Mouse (Mus musculus) heart, embryonic 10.5 days (tissue): ENCODE measurements at regions not wholly inside any gene's neighbourhood (a gene's known extent, or its start where the extent isn't known, plus 50 kb on each side); places are given as distances from the start of the nearest gene placed in this dataset.

Experiments used
- DNase-seq: peaks from one replicate; pipeline ENCODE4 v3.0.0-alpha.2; 2017; ENCODE audit warnings: low spot score
- H3K27ac ChIP-seq: fragments of 300-500 bp; sonication (generic); 2 replicates; pipeline ENCODE4 v1.5.1; 2016; ENCODE audit warnings: mild to moderate bottlenecking
- H3K27me3 ChIP-seq: fragments of 300-500 bp; sonication (generic); 2 replicates; pipeline ENCODE4 v1.6.1; 2016; ENCODE audit warnings: mild to moderate bottlenecking; ENCODE audit not compliant: poor library complexity, insufficient read depth, severe bottlenecking
- H3K36me3 ChIP-seq: fragments of 300-500 bp; sonication (generic); 2 replicates; pipeline ENCODE4 v1.6.1; 2016; ENCODE audit warnings: mild to moderate bottlenecking, moderate library complexity
- H3K4me1 ChIP-seq: fragments of 300-500 bp; sonication (generic); 2 replicates; pipeline ENCODE4 v1.6.1; 2016; ENCODE audit warnings: mild to moderate bottlenecking
- H3K4me3 ChIP-seq: fragments of 300-500 bp; sonication (generic); 2 replicates; pipeline ENCODE4 v1.5.1; 2016; ENCODE audit warnings: mild to moderate bottlenecking, moderate library complexity
- H3K9me3 ChIP-seq: fragments of 300-500 bp; sonication (generic); 2 replicates; pipeline ENCODE4 v1.6.1; 2016; ENCODE audit warnings: mild to moderate bottlenecking, moderate library complexity
- WGBS: fragments of 180-500 bp; shearing (Covaris S2); methylation state at CpG from one replicate; pipeline ENCODE4 v1.1.7; 2016; 5-methylcytosine and 5-hydroxymethylcytosine counted together

DNA sequence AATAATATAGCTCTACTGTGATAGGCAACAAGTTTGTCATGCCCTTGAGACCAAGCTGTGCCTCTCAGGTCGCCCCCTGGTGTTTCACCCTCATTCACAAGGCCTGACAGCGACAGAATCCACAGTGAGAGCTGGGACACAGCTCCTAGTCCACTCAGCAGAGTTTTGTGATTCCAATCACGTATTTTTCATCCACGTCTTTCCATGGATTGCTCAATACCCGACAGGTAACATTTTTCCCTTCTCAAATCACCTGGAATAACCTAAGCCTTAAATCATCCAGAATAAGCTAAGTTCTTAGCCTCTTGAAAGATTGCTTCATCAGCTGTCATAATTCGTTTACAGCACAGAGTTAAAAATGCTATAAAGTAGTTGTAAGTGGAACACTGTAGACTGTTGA is 211.3 kb downstream of the Ccdc91 start:
- Histone ChIP-seq H3K27ac (no peak overlapping the region), H3K27me3 (no peaks in the 10 kb centered on the region), H3K9me3 (no peaks in the 10 kb centered on the region), H3K36me3 (no peaks in the 10 kb centered on the region), H3K4me3 (no peak overlapping the region), H3K4me1 (no peaks in the 10 kb centered on the region)
- no peak for DNase-seq
- WGBS = 75% methylated on average over 6 of the region's 6 CpGs

DNA sequence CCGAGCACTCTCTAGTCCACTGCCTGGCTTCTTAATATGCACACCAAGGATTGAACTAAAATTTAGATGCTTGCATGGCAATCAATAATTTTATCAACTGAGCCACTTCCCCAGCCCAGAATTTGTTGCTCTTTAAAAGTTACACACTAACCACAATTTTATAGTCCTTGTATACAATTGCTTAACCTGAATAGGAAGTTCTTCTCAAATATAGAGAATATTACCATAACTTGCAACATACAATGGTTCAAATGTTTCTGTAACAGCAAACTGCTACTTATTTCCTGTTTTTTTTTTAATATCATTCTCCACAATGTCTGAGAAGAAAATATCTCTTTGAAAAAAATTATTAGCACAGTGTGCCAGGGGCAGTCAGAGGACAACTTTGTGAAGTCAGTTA is 222.6 kb downstream of the Ccdc91 start:
- 80% methylated on average over 1 of the region's 1 CpGs for WGBS
- Histone ChIP-seq H3K36me3 (no peaks in the 10 kb centered on the region), H3K27ac (no peak overlapping the region), H3K4me1 (no peaks in the 10 kb centered on the region), H3K27me3 (no peaks in the 10 kb centered on the region), H3K9me3 (no peaks in the 10 kb centered on the region), H3K4me3 (no peak overlapping the region)
- no peak for DNase-seq

DNA sequence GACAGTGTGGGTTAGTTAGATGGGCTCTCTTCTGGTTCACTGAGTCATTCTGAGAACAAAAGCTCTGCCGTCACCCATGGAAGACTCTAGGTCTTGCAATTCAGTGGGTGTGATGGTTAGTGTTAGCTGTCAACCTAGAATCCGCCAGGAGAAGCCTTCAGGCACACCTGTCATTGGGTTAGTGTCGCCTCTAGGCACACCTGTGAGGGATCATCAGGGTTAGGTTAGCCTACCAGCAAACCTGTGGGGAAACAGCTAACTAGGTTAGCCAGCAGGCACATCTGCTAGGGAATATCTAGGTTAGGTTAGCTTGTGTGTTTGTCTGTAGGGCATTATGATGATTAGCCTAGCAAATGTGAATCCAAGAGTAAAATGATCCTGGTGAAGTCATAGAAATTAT is 223.8 kb downstream of the Ccdc91 start:
- no peaks in the 10 kb centered on the region for H3K27me3 ChIP-seq
- H3K4me3 ChIP-seq = no peak overlapping the region
- no peaks in the 10 kb centered on the region for H3K9me3 ChIP-seq
- H3K27ac ChIP-seq = no peak overlapping the region
- DNase-seq = no peak
- no peaks in the 10 kb centered on the region for H3K36me3 ChIP-seq
- H3K4me1 ChIP-seq = peaks cover 5% of the 10 kb centered on the region; the same call in 1 of the 2 replicates
- 64% methylated on average over 3 of the region's 3 CpGs for WGBS

DNA sequence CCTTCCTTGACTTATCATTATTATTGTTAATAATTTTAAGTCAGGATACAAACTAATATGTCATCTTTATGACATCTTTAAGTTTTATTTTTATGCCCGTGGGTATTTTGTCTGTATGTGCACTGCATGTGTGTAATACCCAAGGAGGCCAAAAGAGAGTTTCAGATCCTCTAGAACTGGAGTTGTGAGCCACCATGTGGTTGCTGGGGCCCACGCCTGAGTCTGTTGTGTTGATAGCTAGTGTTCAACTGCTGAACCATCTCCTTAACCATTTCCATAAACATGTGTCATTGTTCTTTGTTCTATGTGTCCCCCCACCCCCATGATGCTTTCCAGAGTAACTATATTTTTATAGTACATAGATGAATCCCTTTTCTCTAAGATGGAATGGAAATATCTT is 225.0 kb downstream of the Ccdc91 start:
- Histone ChIP-seq H3K4me3 (no peak overlapping the region), H3K9me3 (no peaks in the 10 kb centered on the region), H3K36me3 (no peaks in the 10 kb centered on the region), H3K27me3 (no peaks in the 10 kb centered on the region), H3K27ac (no peak overlapping the region), H3K4me1 (peaks cover 5% of the 10 kb centered on the region; the same call in 1 of the 2 replicates)
- no peak for DNase-seq
- WGBS = 74% methylated on average over 2 of the region's 2 CpGs

DNA sequence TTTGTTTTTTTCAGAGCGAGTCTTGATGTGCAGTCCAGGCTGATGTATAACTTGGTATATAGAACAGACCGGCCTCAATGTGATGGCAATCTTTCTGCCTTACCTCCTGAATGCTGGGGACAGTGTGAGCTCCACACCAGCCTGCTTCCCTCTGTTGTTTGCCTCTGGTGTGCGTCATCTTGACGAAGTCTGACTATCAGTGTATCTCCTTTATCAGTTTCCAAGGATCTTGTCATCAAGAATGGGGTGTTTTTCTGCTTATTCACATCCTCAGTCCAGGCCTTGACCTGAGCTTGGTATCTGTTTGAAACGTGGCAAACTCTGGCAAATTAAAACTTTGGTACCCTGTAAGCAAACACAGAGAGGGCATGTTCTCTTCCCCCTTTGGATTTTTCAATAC is 226.3 kb downstream of the Ccdc91 start:
- Histone ChIP-seq H3K4me3 (no peak overlapping the region), H3K36me3 (no peaks in the 10 kb centered on the region), H3K27ac (no peak overlapping the region), H3K27me3 (no peaks in the 10 kb centered on the region), H3K4me1 (peaks cover 5% of the 10 kb centered on the region; the same call in 1 of the 2 replicates), H3K9me3 (no peaks in the 10 kb centered on the region)
- 55% methylated on average over 5 of the region's 5 CpGs for WGBS
- DNase-seq = no peak

DNA sequence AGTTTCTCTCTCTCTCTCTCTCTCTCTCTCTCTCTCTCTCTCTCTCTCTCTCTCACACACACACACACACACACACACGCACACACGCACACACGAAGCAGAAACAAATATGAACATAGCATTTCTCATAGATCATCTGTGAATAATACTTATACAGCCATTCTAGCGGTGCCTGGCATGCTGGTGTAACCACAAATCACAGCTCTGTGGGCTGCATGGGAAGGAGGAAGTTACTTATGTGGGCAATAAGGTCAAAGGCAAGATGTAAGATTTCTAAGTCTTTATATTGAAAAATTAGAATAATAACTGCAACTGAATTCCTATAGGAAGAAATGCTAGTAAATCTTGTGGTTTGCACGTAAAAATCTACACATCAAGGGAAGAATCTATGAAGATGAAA is 228.7 kb downstream of the Ccdc91 start:
- H3K36me3 ChIP-seq = no peaks in the 10 kb centered on the region
- no peak overlapping the region for H3K4me3 ChIP-seq
- no peak overlapping the region for H3K27ac ChIP-seq
- H3K9me3 ChIP-seq = no peaks in the 10 kb centered on the region
- DNase-seq = no peak
- peaks cover 5% of the 10 kb centered on the region; the same call in 1 of the 2 replicates for H3K4me1 ChIP-seq
- H3K27me3 ChIP-seq = no peaks in the 10 kb centered on the region
- 86% methylated on average over 5 of the region's 5 CpGs for WGBS

DNA sequence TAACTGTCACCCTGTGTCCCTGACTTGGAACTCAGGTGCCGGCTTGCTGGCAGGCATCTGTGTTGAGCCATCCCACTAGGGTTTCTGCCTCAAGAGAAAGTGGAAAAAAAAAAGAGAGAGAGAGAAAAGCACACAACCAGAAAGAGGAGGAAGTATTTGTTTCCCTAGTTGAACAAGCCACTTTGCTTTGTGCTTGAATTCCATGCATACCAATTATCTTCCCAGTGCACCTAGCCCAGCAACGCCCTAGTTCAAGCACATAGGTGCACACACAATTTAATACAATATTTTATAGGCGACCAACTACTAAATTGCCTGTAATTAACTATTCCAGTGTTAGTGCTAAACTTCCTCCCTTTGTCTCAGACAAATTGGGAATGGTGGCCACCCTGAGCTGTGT is 230.3 kb downstream of the Ccdc91 start:
- no peak for DNase-seq
- no peaks in the 10 kb centered on the region for H3K9me3 ChIP-seq

DNA sequence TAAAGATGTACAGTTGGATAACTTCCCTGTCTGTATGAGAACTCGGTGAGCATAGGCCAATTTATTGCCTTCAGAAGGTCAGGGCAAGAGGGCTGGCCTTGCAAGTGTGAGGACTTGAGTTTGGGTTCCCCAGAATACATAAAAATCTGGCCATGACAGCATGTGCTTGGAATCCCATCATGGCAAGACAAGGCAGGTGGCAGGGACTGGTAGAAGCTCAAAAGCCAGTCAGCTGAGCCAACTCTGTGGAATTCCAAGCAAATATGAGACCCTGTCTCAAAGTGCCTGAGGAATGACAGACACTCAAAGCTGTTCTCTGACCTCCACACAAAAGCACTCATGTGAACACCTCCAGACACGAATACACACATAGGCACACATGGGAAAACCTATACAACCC is 231.1 kb downstream of the Ccdc91 start:
- Histone ChIP-seq H3K27ac (no peak overlapping the region), H3K4me1 (peaks cover 5% of the 10 kb centered on the region; the same call in 1 of the 2 replicates), H3K4me3 (no peak overlapping the region), H3K27me3 (no peaks in the 10 kb centered on the region), H3K36me3 (no peaks in the 10 kb centered on the region), H3K9me3 (no peaks in the 10 kb centered on the region)
- WGBS = 82% methylated on average over 2 of the region's 2 CpGs
- DNase-seq = no peak

More for the DNA sequence above, 230.3 kb downstream of the Ccdc91 start:
- Histone ChIP-seq H3K27ac (no peak overlapping the region), H3K36me3 (no peaks in the 10 kb centered on the region), H3K4me1 (peaks cover 5% of the 10 kb centered on the region; the same call in 1 of the 2 replicates), H3K4me3 (no peak overlapping the region), H3K27me3 (no peaks in the 10 kb centered on the region)
- WGBS = 62% methylated on average over 3 of the region's 3 CpGs

DNA sequence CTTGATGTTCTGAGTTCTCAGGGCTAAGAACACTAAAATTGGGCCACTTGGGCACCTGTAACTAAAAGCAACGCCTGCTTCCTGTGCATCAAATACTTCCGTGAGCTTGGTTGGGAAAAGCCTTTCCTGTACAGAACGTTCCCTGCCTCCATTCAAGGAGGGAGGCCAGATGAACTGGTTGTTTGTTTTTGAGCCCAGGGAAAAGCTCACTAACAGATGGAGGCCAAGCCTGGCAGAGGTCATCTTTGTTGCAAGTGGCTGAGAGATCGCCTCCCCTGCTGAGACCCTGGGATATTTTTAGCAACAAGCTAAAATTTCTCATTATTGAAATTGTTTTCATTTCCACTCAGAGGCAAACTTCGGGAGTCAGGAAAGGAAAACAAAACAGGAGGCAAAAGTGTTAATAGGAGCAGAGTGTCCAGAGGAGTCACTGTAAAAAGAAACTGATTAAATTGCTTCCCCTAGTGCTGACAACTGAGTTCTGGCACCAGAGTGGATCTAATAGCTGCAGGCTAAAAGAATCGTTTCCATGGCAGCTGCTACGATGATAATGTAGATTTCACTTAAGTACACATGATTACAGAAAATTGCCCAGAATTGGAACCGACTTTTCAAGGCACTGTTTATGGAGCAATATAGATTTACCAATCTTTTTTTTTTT is 242.6 kb downstream of the Ccdc91 start:
- Histone ChIP-seq H3K9me3 (no peaks in the 10 kb centered on the region), H3K27me3 (no peaks in the 10 kb centered on the region), H3K4me1 (peaks cover 17% of the 10 kb centered on the region), H3K27ac (peak overlapping the region; percentile 23; the same call in 1 of the 2 replicates), H3K4me3 (no peak overlapping the region; the same call in 1 of the 2 replicates), H3K36me3 (no peaks in the 10 kb centered on the region)
- 20% methylated on average over 8 of the region's 8 CpGs for WGBS
- no peak for DNase-seq

DNA sequence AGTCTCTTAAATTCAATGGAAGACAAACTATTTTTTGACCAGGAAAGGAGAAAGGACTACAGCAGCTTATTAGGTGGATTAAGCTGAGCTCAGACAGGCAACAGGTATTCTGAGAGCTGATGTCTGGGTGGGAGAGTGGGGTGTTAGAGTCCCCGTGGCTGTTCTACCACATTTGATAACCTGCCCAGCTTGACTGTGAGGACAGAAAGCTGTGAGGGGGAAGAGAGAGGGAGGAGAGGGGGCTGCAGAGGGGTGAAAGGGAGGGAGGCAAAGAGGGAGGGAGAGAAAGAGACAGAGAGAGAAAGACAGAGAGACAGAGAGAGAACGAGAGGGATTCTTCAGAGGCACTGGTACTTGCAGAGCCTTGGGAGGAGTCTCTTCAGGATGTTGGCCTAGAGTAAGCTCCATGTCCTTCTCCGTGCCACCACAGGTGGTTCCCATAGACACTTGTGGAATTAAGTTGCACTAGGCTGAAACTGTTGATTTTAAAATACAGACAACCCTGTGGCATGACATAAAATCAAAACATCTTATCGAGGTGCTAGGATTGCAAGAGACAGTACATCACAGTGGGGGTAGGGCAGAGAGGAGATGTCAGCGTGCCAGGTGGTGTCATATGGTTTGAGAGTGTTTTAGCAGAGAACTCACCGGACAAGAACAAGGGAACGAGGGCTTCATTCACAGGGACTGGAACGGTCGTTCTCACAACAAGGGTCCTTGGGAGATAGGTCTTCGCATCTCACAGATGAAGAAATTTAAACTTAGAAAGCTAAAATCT is 243.3 kb downstream of the Ccdc91 start:
- Histone ChIP-seq H3K4me3 (no peak overlapping the region), H3K27ac (peak overlapping the region; percentile 60; the same call in 1 of the 2 replicates), H3K27me3 (no peaks in the 10 kb centered on the region), H3K4me1 (peaks cover 17% of the 10 kb centered on the region), H3K9me3 (no peaks in the 10 kb centered on the region), H3K36me3 (no peaks in the 10 kb centered on the region)
- 69% methylated on average over 10 of the region's 10 CpGs for WGBS
- DNase-seq = no peak

DNA sequence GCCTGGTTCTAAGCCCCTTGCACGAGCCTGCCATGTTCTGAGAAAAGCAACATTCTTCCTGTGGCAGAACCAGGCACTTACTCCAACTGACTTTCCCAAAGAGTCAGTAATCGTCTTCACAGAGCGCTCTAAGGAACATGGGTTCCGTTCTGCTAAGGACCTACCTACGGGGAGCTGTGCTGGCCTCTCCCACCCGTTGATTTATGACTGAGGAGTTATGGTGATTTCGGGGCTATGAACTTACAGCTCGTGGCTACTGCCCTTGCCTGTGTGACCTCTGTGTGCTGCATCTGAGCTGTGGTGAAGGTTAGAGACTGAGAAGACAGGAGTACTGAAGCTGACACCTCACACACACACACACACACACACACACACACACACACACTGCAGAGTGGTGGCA is 243.9 kb downstream of the Ccdc91 start:
- Histone ChIP-seq H3K4me1 (peaks cover 17% of the 10 kb centered on the region), H3K4me3 (no peak overlapping the region), H3K27ac (peak overlapping the region; percentile 42; the same call in 1 of the 2 replicates), H3K9me3 (no peaks in the 10 kb centered on the region), H3K36me3 (no peaks in the 10 kb centered on the region), H3K27me3 (no peaks in the 10 kb centered on the region)
- WGBS = 68% methylated on average over 8 of the region's 8 CpGs
- DNase-seq = no peak

DNA sequence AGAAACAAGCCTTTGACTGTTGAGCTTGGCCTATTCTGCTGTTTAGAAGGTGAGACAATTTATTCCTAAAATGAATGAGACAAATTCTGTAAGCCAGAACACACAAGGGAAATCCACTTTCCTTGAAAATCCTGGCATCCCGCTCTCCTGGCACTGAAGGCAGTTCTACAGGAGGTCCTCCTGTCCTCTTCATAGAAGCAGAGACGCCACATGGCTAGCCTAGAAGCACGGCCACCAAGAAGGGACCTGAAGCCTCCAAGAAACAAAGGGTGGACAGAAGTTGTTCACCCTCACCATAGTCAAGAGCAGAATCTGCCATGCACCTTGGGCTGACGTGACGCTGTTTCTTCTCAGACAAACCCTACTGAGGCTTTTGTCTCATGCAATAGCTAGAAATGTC is 247.7 kb downstream of the Ccdc91 start:
- Histone ChIP-seq H3K4me1 (peaks cover 8% of the 10 kb centered on the region), H3K27ac (no peak overlapping the region), H3K36me3 (no peaks in the 10 kb centered on the region), H3K9me3 (no peaks in the 10 kb centered on the region), H3K27me3 (no peaks in the 10 kb centered on the region), H3K4me3 (no peak overlapping the region)
- no peak for DNase-seq
- 84% methylated on average over 5 of the region's 5 CpGs for WGBS

DNA sequence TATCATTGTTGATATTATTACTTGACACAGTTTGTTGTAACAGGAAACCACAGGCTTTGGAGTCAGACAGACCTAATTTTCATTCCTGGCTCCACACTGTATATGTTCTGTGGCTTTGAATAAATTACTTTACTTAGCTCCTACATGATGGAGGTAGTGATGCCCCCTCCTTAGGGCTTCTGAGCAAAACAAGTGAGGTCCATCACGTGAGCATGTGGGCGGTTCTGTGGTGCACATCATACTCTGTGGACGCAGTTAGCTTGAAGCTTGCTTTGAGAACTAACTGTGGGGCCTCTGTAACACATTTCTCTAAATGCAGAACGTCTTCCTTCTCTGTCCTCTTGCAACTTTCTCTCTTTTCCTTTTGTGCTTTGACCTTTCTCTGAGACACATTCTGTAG is 251.4 kb downstream of the Ccdc91 start:
- Histone ChIP-seq H3K4me1 (peaks cover 5% of the 10 kb centered on the region; the same call in 1 of the 2 replicates), H3K27ac (no peak overlapping the region), H3K36me3 (no peaks in the 10 kb centered on the region), H3K27me3 (no peaks in the 10 kb centered on the region), H3K4me3 (no peak overlapping the region), H3K9me3 (no peaks in the 10 kb centered on the region)
- WGBS = 83% methylated on average over 4 of the region's 4 CpGs
- DNase-seq = no peak
